Mouse (Mus musculus) urinary bladder, postnatal 14 days (tissue): ENCODE measurements around the gene Zfp68.
A peak's percentile ranks its signal among the peaks of the same experiment; 100 is the strongest.
"Not testable (repeated sequence)": the region's sequence is repeated elsewhere in the genome, so short reads cannot be mapped to it uniquely, and the experiment has no call there.

Source experiments
- DNase-seq: peaks from one replicate; pipeline ENCODE4 v3.0.0; 2021; ENCODE audit warnings: low spot score

Gene Zfp68

GRCm38 (mm10) chr5:138619211-138620128 lies at the start of gene Zfp68:
TSS of gene Zfp68 (minus strand) at chr5:138619761.
- peak; percentile 94 for DNase-seq

GRCm38 (mm10) chr5:138658922-138659321 lies 39.4 kb upstream of the Zfp68 start:
- DNase-seq = peak; percentile 14

- peak; percentile 22 for DNase-seq
Observed at GRCm38 (mm10) chr5:138657854-138658253, 38.3 kb upstream of the Zfp68 start.

GRCm38 (mm10) chr5:138657407-138657806 lies 37.8 kb upstream of the Zfp68 start:
- DNase-seq = no peak

- peak; percentile 51 for DNase-seq
Observed at GRCm38 (mm10) chr5:138656477-138657156, 37.1 kb upstream of the Zfp68 start.

GRCm38 (mm10) chr5:138652911-138653310 lies 33.4 kb upstream of the Zfp68 start:
- DNase-seq = no peak

GRCm38 (mm10) chr5:138641761-138642160 lies 22.2 kb upstream of the Zfp68 start:
- no peak for DNase-seq

GRCm38 (mm10) chr5:138641081-138641480 lies 21.5 kb upstream of the Zfp68 start:
- DNase-seq = no peak

GRCm38 (mm10) chr5:138636486-138636885 lies 16.9 kb upstream of the Zfp68 start:
- DNase-seq = no peak

- DNase-seq = no peak
Observed at GRCm38 (mm10) chr5:138623478-138623875, 3.9 kb upstream of the Zfp68 start.

GRCm38 (mm10) chr5:138622645-138623477 lies 3.3 kb upstream of the Zfp68 start, which contains the start of gene A430033K04Rik:
TSS of gene A430033K04Rik (plus strand) at chr5:138622859.
- peak; percentile 92 for DNase-seq

GRCm38 (mm10) chr5:138620836-138621235 lies 1.3 kb upstream of the Zfp68 start:
- DNase-seq = no peak

- DNase-seq = no peak
Observed at GRCm38 (mm10) chr5:138618353-138618752, 1.2 kb downstream of the Zfp68 start.

GRCm38 (mm10) chr5:138587396-138587795 lies 32.2 kb downstream of the Zfp68 start:
- DNase-seq = no peak

GRCm38 (mm10) chr5:138571623-138572022 lies 47.9 kb downstream of the Zfp68 start:
- DNase-seq = no peak

GRCm38 (mm10) chr5:138564612-138565011 lies 54.9 kb downstream of the Zfp68 start, which contains the start of gene 1700123K08Rik:
TSS of gene 1700123K08Rik (minus strand) at chr5:138564712.
- not testable (repeated sequence) for DNase-seq
